Mouse (Mus musculus): ENCODE measurements at regions not wholly inside any gene's neighbourhood (a gene's known extent, or its start where the extent isn't known, plus 50 kb on each side); places are given as distances from the start of the nearest gene placed in this dataset.
A peak's percentile ranks its signal among the peaks of the same experiment; 100 is the strongest.

DNA sequence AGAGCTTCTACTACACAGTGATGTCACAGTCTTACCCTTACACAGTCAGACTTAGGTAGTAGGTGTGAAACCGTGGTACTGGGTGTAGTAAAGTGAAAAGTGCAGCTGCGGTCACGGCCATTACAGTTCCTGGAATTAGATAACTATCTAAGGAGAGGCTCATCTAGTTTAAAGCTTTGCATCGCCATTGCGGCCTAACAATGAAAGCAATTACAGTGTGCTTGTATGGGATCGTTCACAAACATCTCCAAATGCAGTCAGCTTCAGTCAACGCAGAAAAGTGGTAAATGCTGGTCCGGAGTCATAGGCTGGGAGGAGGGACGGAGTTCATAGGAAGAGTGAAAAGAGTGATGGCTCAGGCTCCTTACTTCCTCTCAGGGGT, 106.0 kb upstream of the Col1a2 start:
- H3K27ac ChIP-seq (ENCODE audit: control insufficient read depth, insufficient read depth, low read depth, low read length), result no peak overlapping the region
- TF ChIP-seq POLR2A (IDR thresholded peaks at IDR 0.05; ENCODE audit: control insufficient read depth, low read depth, low read length), result no peak
- no peak for TF ChIP-seq CTCF (IDR thresholded peaks at IDR 0.05; ENCODE audit: control insufficient read depth, insufficient read depth, insufficient replicate concordance, low read depth, low read length)

GRCm38 (mm10) chr6:4405301-4405700, 99.3 kb upstream of the Col1a2 start:
- Histone ChIP-seq H3K27ac (ENCODE audit: control insufficient read depth, insufficient read depth, low read depth, low read length) (no peak overlapping the region), H3K36me3 (ENCODE audit: control insufficient read depth, insufficient read depth, low read length) (no peaks in the 10 kb centered on the region), H3K27me3 (ENCODE audit: control insufficient read depth, insufficient read depth, low read length) (no peaks in the 10 kb centered on the region), H3K4me3 (ENCODE audit: control insufficient read depth, low read depth, low read length) (no peak overlapping the region), H3K4me1 (ENCODE audit: control insufficient read depth, insufficient read depth, low read length) (no peaks in the 10 kb centered on the region)
- TF ChIP-seq POLR2A (IDR thresholded peaks at IDR 0.05; ENCODE audit: control insufficient read depth, low read depth, low read length) (no peak), CTCF (IDR thresholded peaks at IDR 0.05; ENCODE audit: control insufficient read depth, insufficient read depth, insufficient replicate concordance, low read depth, low read length) (no peak)

More for the DNA sequence above, 106.0 kb upstream of the Col1a2 start:
- Histone ChIP-seq H3K4me3 (ENCODE audit: control insufficient read depth, low read depth, low read length) (no peak overlapping the region), H3K36me3 (ENCODE audit: control insufficient read depth, insufficient read depth, low read length) (no peaks in the 10 kb centered on the region), H3K27me3 (ENCODE audit: control insufficient read depth, insufficient read depth, low read length) (no peaks in the 10 kb centered on the region), H3K4me1 (ENCODE audit: control insufficient read depth, insufficient read depth, low read length) (peaks cover 6% of the 10 kb centered on the region)

DNA sequence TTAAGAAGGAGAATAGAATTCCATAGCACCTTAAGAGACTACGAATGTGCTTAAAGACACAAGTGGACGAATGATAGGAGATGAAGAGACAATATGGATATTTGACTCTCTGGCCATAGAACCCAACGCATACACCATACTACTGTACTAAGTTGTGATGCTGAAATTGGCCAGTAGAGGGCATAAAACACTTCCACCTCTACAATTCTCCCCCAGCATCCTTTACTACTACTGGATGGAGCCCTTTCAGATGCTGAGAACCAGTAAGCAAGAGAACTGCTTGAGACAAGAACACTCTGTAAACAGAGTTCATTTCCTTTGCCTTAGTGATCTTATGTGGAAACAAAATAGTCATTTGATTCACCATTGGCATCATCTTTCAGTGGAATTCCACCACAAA, 96.9 kb upstream of the Col1a2 start:
- Histone ChIP-seq H3K27me3 (ENCODE audit: control insufficient read depth, insufficient read depth, low read length) (no peaks in the 10 kb centered on the region), H3K36me3 (ENCODE audit: control insufficient read depth, insufficient read depth, low read length) (no peaks in the 10 kb centered on the region), H3K4me3 (ENCODE audit: control insufficient read depth, low read depth, low read length) (no peak overlapping the region), H3K4me1 (ENCODE audit: control insufficient read depth, insufficient read depth, low read length) (no peaks in the 10 kb centered on the region), H3K27ac (ENCODE audit: control insufficient read depth, insufficient read depth, low read depth, low read length) (no peak overlapping the region)
- TF ChIP-seq CTCF (IDR thresholded peaks at IDR 0.05; ENCODE audit: control insufficient read depth, insufficient read depth, insufficient replicate concordance, low read depth, low read length) (no peak), POLR2A (IDR thresholded peaks at IDR 0.05; ENCODE audit: control insufficient read depth, low read depth, low read length) (no peak)

GRCm38 (mm10) chr6:4413201-4413600, 91.4 kb upstream of the Col1a2 start:
- no peak overlapping the region for H3K27ac ChIP-seq (ENCODE audit: control insufficient read depth, insufficient read depth, low read depth, low read length)
- H3K4me3 ChIP-seq (ENCODE audit: control insufficient read depth, low read depth, low read length), result no peak overlapping the region
- TF ChIP-seq CTCF (IDR thresholded peaks at IDR 0.05; ENCODE audit: control insufficient read depth, insufficient read depth, insufficient replicate concordance, low read depth, low read length), result no peak
- no peak for TF ChIP-seq POLR2A (IDR thresholded peaks at IDR 0.05; ENCODE audit: control insufficient read depth, low read depth, low read length)
- H3K27me3 ChIP-seq (ENCODE audit: control insufficient read depth, insufficient read depth, low read length), result no peaks in the 10 kb centered on the region
- H3K36me3 ChIP-seq (ENCODE audit: control insufficient read depth, insufficient read depth, low read length), result no peaks in the 10 kb centered on the region
- H3K4me1 ChIP-seq (ENCODE audit: control insufficient read depth, insufficient read depth, low read length), result no peaks in the 10 kb centered on the region

DNA sequence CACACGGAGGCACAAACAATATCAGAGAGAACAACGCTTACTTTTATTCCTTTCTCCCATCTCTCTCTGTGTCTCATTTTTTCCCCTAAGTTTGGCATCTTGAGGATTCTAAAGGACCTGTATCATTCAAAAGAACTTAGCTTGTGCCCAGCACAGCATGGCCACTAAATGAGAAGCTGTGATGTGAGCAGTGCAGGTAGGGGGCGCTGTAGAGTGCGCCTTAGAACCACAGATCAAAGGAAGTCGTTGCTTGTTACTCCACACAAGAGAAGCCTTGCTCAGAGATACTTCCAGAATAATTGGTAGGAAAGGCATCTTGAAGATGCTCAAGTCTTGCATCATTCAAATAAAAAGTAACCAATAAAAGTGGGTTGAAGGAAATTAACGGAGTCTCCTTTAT, 90.4 kb upstream of the Col1a2 start:
- Histone ChIP-seq H3K27ac (ENCODE audit: control insufficient read depth, insufficient read depth, low read depth, low read length) (no peak overlapping the region), H3K36me3 (ENCODE audit: control insufficient read depth, insufficient read depth, low read length) (no peaks in the 10 kb centered on the region), H3K27me3 (ENCODE audit: control insufficient read depth, insufficient read depth, low read length) (no peaks in the 10 kb centered on the region), H3K4me1 (ENCODE audit: control insufficient read depth, insufficient read depth, low read length) (0 out of 2 replicates have a peak, but pooled peaks cover 1% of the 10 kb centered on the region), H3K4me3 (ENCODE audit: control insufficient read depth, low read depth, low read length) (no peak overlapping the region)
- TF ChIP-seq POLR2A (IDR thresholded peaks at IDR 0.05; ENCODE audit: control insufficient read depth, low read depth, low read length), result no peak
- TF ChIP-seq CTCF (IDR thresholded peaks at IDR 0.05; ENCODE audit: control insufficient read depth, insufficient read depth, insufficient replicate concordance, low read depth, low read length), result peak; percentile 81; the same call in 1 of the 2 replicates

DNA sequence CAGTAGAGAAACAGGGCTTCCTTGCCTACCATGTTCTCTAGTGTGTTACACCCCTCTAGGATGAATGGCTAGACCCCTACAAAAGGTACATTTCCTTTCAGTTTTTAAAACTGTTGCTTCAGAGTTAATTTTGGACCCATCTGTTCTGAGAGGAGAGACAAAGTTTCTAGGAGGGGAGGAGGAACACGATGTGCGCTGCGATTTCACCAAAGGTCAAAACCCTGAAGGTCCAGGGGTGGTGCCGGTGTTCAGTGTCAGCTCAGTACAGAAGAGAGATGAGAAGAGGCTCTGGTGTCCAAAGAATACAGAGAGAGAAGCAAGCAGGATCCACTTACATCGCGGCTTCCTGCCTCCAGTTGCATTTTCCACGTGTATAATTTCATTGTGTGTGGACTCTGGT, 89.4 kb upstream of the Col1a2 start:
- Histone ChIP-seq H3K27me3 (ENCODE audit: control insufficient read depth, insufficient read depth, low read length) (no peaks in the 10 kb centered on the region), H3K4me1 (ENCODE audit: control insufficient read depth, insufficient read depth, low read length) (0 out of 2 replicates have a peak, but pooled peaks cover 2% of the 10 kb centered on the region), H3K27ac (ENCODE audit: control insufficient read depth, insufficient read depth, low read depth, low read length) (no peak overlapping the region), H3K36me3 (ENCODE audit: control insufficient read depth, insufficient read depth, low read length) (no peaks in the 10 kb centered on the region), H3K4me3 (ENCODE audit: control insufficient read depth, low read depth, low read length) (no peak overlapping the region)
- TF ChIP-seq CTCF (IDR thresholded peaks at IDR 0.05; ENCODE audit: control insufficient read depth, insufficient read depth, insufficient replicate concordance, low read depth, low read length) (no peak), POLR2A (IDR thresholded peaks at IDR 0.05; ENCODE audit: control insufficient read depth, low read depth, low read length) (no peak)

DNA sequence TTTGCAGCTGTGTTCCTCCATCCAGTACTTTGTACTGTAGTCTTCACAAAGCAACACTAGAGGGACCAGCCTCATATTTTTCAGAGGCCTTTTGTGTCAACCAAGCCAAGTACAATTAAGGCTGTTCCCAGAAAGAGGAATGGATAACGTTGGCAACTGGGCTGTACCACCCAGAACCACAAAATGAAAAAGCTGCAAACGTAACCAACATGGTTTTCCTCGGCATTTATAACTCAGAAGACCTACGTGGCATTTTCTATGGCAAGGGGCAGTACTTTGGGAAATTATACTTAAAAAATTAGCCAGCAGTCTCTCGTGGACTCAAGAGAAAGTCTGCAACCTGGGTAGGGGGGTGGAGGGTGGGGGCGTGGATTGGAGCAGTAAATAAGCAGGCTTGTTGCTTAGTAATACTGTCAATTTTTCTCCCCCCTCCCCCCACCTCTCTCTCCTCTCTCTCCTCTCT, 87.3 kb upstream of the Col1a2 start:
- Histone ChIP-seq H3K27me3 (ENCODE audit: control insufficient read depth, insufficient read depth, low read length) (no peaks in the 10 kb centered on the region), H3K4me1 (ENCODE audit: control insufficient read depth, insufficient read depth, low read length) (0 out of 2 replicates have a peak, but pooled peaks cover 2% of the 10 kb centered on the region), H3K4me3 (ENCODE audit: control insufficient read depth, low read depth, low read length) (no peak overlapping the region), H3K27ac (ENCODE audit: control insufficient read depth, insufficient read depth, low read depth, low read length) (peak overlapping the region; percentile 43; the same call in 1 of the 2 replicates), H3K36me3 (ENCODE audit: control insufficient read depth, insufficient read depth, low read length) (no peaks in the 10 kb centered on the region)
- no peak for TF ChIP-seq POLR2A (IDR thresholded peaks at IDR 0.05; ENCODE audit: control insufficient read depth, low read depth, low read length)
- TF ChIP-seq CTCF (IDR thresholded peaks at IDR 0.05; ENCODE audit: control insufficient read depth, insufficient read depth, insufficient replicate concordance, low read depth, low read length), result no peak

DNA sequence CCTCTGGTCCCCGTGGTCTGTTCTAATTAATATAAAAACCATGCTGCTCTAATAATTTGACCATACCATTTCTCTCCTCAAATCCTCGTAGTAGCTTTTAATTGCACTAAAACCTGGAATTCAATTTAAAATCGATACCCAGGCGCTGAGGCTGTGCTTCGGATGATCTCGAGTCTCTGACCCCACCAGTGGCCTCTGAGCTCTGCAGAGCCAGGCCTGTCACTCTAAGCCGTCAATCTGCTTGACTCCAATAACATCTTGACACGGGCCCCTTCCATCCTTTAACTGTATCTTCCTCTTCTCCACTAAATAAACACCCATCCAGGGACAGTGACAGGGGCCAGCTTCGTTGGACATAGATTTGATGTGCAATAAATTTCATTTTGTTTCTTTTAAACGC, 86.2 kb upstream of the Col1a2 start:
- Histone ChIP-seq H3K27me3 (ENCODE audit: control insufficient read depth, insufficient read depth, low read length) (no peaks in the 10 kb centered on the region), H3K36me3 (ENCODE audit: control insufficient read depth, insufficient read depth, low read length) (no peaks in the 10 kb centered on the region), H3K4me1 (ENCODE audit: control insufficient read depth, insufficient read depth, low read length) (0 out of 2 replicates have a peak, but pooled peaks cover 2% of the 10 kb centered on the region), H3K27ac (ENCODE audit: control insufficient read depth, insufficient read depth, low read depth, low read length) (peak overlapping the region; percentile 25; the same call in 1 of the 2 replicates), H3K4me3 (ENCODE audit: control insufficient read depth, low read depth, low read length) (no peak overlapping the region)
- TF ChIP-seq CTCF (IDR thresholded peaks at IDR 0.05; ENCODE audit: control insufficient read depth, insufficient read depth, insufficient replicate concordance, low read depth, low read length), result no peak
- no peak for TF ChIP-seq POLR2A (IDR thresholded peaks at IDR 0.05; ENCODE audit: control insufficient read depth, low read depth, low read length)
